Mouse (Mus musculus) layer of hippocampus, postnatal 10 days (tissue): ENCODE data around the gene Snx32. TPM values are rescaled to one million over a fixed set of nuclear protein-coding genes. Genes with fewer than 3 reads are reported as not detected.
A peak's percentile ranks its signal among the peaks of the same experiment; 100 is the strongest.
"Not testable (repeated sequence)": the region's sequence is repeated elsewhere in the genome, so short reads cannot be mapped to it uniquely, and the experiment has no call there.

Experiments
- DNase-seq, 2 experiments: peaks; one replicate each; pipeline ENCODE4 v3.0.0; 2021; ENCODE audit warnings: low spot score in 2 of 2
- total RNA-seq, 2 experiments: library from RNA; stranded (reverse); gene quantifications; 2 replicates each; pipeline ENCODE4 v1.2.3; 2021

The Snx32 gene
- total RNA-seq, 2 experiments from 2014 or later: 63.1 to 66.2 TPM

DNA sequence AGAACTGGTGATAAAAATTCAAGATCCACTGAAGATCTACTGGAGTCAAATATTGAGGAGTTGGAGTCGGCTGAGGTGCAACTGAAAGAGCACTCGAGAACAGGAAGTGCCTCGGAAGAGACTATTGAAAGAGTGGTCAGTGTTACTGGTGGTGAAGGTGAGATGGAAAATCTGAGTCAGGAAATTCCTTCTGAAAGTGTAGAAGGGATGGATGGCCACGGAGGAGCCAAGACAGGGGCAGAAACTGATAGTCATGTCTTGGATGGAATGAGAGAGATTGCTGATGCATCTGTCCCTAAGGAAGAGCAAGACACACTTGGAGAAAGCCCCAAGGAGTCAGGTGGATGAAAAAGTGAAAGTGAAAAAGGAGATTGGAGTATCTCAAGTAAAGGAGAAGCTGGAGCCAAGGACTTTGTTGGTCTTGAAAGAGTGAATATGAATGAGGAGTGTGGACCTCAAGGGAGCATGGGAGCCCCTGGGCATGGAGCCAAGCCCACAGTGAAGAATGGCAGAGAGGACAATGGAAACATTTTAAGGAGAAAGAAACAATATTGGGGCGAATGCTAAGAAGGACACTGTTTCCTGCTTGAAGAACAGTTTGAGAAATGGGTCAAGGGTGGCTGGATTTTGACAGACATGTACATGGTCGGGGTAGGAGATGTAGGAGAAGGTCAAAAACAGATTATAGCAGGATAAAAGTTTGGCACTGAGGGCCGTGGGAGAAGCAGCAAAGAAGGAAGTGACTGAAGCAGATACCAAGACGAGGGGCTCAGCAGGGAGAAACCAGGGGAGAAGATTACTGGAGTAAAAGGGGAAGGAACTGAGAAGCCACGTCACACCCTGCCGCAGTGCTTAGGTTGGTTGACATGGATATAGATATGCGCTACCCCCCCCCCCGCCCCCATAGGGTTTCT lies 2.0 kb upstream of the Snx32 start:
- DNase-seq: peak in 1 of 2 experiments; percentile 17

DNA sequence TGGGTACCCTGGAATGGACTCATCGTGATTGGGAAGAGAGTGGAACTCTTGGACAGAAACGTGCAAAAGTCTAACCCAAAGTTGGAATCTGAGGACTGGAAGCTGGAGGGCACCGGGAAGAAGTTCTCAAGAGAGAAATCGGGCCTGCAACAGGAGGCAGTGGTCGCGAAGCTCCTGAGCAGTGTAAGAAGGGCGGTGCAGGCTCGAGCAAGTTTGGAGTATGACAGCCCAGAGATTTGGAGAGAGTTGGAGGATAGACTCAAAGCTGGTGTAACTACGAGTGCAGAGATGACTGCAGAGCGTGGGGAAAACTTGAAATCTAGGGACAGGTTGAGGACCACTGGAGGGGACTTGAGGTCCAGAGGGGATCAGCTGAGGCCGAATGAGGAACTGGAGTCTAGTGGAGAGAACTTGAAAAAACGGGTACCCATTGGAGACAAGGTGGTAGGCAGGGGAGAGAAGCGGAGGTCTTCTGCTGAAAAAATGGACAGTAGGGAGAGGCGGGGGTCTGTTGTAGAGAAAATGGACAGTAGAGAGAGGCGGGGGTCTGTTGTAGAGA lies 815 bp upstream of the Snx32 start:
- DNase-seq: no peak

DNA sequence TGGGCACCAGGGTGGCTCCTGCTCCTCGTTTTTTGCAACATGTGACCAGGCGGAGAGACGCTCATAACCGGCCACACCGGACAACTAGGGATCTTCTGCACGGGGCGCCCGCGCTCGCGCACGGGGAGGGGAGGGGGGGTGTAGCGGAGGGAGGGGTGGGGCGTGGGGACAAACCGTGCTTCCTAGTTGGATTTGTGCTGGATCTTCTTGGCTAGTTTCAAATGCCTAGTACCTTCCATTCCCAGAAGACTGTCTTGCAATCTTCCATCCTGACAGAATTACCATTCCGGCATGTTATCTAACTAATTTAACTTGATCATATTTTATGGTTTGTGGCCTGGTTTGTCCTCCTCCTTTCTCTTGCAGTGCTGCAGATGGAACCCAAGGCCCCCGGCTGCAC lies 6.7 kb downstream of the Snx32 start, which contains the start of gene 1700020D05Rik:
1700020D05Rik (minus strand) TSS at position 101 of the 400 bp plus-strand sequence.
- no peak for DNase-seq

DNA sequence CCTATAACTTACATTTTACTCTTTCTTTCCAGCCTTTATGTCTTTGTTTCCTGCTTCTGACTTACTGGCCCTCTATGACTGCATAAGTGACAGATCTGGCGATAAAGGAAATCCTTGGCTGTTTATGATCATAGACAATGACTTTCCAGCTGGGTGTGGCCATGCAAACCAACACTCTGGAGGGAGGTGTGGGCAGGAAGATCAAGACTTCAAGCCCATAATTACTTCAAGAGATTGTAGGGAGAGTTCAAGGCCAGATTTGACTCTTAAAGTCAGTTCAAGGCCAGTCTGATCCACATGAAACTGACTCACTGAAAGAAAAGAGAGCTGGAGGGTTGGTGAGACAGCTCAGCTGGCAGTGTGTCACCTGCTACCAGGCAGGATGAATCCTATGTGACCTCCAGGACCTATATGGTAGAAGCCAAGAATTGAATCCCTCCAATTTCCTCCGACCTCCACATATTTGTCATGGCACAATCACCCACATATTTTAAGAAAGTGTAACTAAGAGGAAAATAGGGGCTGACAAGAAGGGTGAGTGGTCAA lies 9.9 kb downstream of the Snx32 start:
- DNase-seq: no peak

DNA sequence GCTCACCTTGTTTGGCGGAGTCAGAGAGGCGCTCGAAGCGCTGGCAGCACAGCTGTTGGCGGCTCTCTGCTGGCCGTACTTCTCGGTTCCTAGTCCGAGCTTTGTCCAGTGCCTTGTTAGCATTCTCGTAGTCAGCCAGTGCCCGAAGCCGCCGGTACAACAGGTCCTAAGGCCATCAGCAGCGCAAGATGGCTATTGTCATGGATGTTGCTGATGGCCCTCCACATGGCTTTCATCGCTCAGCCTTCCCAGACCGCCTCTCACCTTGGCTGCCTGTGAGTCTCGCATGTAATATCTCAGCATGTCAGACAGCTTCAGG lies 14.3 kb downstream of the Snx32 start:
- no peak for DNase-seq

DNA sequence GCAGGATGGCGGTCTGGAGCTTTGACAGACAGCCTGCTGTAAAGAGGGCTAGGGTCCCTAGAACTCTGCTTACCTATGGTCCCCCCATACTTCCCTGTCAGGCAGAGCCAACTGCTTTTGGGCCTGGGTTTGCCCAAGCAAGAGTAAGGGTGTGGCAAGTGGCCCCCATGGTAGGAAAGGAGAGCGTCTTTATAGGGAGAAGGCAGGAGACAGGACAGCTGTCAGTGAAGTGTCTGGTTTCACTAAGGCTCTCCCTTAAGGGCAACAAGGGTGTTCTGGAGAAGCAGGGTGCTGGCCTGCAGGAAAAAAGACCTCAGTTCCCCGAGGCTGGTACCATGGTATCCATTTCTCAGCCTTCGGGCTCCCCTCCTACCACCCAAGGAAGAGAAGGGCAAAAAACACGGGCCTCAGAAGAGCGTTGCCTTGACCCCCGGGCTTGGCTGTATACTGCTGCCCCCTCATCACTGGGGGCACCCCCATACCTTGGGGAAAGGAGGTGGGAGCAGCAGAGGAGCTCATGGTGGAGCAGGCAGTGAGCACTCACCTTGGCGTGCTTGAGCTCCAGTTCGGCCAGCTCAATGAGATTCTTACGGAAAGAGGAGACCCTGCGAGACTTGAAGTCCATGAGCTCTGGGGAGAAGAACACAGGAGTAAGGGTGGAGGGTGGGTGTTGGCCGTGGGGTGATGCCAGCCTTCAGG lies 14.8 kb downstream of the Snx32 start:
- DNase-seq: no peak

DNA sequence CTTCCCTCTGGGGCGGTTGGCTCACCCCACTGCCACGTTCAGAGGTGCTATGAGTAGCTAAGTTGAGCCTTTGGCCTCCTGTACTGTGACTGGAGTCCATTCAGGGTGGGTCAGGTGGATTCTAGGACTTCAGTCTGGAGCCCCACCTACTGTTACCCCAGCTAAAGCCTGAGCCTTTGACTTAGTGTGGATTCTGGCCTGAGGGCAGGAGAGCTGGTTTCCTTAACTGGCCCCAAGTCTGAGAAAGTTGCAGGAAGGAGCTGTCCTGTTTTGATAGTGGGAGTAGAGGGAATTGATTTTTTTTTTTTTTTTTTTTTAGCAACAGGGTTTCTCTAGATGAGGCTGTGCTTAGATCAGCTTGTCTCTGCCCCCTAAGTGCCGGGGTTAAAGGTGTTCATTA lies 16.0 kb downstream of the Snx32 start:
- no peak for DNase-seq

DNA sequence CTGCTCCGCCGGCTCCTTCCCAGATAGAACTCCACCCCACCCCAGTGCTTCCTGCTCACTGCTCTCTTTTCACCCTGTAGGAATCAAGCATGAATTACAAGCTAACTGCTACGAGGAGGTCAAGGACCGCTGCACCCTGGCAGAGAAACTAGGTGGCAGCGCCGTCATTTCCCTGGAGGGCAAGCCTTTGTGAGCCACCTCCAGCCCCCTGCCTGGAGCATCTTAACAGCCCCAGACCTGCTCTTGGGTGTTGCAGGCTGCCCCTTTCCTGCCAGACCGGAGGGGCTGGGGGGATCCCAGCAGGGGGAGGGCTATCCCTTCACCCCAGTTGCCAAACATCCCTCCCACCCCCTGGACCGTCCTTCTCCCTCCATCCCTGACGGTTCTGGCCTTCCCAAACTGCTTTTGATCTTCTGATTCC lies 17.0 kb downstream of the Snx32 start:
- DNase-seq: not testable (repeated sequence)

DNA sequence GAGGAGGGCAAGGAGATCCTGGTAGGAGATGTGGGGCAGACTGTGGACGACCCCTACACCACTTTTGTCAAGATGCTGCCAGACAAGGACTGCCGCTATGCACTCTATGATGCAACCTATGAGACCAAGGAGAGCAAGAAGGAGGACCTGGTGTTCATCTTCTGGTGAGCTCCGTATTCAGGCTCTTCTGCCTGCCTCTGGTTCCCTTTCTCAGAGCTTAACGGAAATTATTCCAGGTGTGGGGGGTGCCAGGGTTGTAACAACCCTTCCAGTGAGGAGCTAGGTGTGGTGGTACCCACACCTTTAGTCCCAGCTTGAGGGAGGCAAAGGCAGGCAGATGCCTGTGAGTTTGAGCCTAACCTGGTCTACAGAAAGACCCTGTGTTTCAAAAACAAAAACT lies 17.7 kb downstream of the Snx32 start:
- DNase-seq: no peak

DNA sequence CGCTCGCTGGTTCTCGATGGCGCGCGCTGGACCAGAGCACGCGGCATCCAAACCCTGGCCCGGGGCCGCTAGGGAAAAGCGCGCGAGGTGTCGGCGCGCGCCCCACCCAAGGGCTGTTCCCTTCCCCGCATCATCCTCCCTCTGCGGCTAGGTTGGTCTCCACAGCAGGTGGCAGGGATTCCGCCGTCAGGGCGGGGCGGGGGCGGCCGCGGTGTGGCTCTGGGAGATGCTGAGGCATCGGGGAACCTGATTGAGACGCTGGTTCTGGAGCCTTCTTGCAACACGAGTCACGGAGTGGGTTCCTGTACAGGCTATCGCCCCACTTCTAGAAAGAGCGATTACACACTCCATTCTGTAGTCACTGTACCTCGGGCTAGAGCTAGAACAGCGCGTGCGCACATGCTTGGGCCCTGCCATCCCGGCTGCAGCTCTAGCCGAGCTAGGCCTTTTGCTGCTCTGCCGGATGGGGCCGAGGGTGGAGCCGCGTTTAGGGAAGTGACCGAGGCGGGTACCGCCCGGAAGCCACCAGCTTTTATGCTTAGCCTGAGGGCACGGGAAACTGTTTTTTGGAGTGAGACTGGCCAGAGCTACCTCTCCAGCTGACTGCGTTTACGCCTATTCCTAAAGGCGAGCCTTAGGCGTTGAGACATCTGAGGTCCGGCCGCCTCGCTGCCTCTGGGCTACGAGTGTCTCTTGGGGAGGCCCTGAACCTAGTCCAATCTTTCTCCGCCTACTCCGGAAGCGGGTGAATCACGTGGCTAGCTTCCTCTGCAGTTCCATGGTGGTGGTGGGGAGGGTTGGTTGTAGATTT lies 19.2 kb downstream of the Snx32 start:
- peak; percentile 79 to 81 for DNase-seq

DNA sequence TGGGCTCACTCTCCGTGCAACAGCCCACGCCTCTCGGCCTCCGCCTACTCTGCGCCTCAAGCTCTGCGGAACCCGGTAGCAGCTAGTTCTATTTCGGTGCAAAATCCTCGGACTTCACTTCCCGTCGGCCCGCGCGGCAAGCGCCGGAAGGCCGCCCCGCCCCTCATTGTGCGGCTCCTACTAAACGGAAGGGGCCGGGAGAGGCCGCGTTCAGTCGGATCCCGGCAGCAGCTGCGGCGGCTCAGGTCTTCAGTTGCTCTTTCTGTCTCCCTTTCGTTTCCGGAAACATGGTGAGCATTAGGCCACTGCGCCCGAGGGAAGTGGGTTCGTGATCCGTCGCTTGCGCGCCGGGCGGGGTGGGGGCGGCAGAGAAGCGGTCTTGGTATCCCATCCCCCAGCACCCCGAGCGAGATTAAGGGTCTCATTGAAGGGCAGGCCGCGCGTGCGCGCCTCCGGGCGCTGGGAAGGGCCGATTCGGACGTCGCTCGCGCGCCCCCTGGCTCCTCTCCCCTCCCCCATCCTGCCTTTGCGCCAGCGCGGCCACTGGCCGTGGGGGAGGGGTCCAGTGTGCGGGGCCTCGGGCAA lies 19.9 kb downstream of the Snx32 start, which contains the start of gene Cfl1:
Cfl1 (plus strand) TSS at position 143 of the 585 bp plus-strand sequence.
- DNase-seq: peak; percentile 89 to 94

DNA sequence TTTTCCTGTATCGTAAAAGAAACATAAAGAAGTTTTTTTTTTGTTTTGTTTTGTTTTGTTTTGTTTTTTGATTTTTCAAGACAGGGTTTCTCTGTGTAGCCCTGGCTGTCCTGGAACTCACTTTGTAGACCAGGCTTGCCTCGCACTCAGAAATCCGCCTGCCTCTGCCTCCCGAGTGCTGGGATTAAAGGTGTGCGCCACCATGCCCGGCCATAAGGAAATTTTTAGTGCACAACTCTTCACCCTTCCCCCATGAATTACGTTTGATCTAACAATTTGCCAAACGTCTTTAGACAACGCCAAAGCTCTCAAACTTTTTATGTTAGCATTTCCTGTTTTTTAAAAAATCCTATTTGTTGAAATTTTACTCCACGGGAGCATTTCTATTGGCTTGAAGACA lies 20.6 kb downstream of the Snx32 start:
- DNase-seq: not testable (repeated sequence)

DNA sequence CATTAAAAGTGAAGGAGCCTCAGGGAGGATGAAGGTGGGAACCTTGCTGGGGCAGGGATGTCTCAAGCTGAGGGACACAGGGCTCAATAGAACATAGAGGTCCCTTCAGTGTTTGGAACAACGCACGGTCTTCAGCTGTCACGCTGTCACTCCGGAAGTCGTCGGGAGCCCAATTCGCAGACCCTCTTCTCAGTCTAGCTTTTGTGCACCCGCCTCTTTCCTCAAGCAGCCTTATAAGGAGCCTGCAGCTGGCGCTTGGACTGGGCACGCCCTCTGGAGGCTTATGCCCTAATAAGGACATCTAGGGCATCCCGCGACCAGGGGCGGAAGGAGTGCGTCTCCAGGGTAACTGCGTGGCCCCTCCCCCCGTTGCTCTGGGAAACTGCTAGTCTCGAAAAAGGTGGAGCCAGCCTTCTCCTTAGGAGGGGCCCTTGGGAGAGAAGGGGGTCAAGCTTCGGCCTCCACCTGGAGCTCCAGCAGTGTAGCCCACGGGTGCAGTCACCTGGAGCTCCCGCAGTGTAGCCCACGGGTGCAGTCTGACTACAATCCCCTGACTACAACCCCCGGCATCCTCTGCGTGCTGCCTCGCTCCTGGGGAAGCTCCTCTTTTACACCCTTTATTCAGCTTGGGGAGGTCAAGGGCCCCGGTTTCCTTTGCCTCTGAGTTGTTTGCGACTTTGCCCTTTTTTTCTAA lies 21.3 kb downstream of the Snx32 start:
- DNase-seq: peak; percentile 95 to 97

DNA sequence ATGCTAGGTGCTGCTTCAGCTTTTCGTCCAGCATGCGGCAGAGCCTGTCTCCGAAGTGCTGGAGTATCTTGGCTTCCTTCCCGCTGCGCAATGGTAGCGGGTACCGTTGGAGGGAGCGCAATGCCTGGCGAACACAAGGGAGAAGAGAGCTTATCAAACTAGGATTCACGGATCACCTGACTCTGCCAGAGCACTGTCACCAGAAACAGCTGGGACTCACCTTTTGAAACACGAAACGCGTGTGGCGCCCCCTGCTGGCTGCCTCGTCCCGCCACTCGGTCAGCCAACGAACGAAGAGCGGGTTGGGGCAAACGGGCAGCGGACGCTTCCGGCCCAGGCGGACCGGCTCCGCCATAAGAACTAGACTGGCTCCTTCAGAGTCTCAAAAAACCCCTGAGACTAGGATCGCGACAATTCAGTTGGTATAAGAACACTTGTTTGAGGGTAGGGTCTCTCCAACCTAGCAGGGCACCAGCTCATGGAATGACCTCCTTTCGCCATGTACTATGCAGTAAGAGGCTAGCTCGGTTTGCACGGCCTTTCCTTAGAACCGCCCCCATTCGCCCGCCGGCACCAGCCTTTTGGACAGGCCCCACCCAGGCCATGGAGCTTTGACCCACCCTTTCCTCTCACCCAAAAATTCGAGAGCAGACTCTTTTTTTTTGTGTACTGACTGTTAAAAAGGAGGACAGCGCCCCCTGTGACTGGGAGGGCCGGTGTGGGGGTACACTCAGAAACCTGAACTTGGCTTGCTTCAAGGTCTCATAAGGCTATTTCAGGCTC lies 22.4 kb downstream of the Snx32 start, which contains the start of gene Mus81:
Mus81 (minus strand) TSS at position 635 of the 783 bp plus-strand sequence.
- peak; percentile 94 to 97 for DNase-seq

DNA sequence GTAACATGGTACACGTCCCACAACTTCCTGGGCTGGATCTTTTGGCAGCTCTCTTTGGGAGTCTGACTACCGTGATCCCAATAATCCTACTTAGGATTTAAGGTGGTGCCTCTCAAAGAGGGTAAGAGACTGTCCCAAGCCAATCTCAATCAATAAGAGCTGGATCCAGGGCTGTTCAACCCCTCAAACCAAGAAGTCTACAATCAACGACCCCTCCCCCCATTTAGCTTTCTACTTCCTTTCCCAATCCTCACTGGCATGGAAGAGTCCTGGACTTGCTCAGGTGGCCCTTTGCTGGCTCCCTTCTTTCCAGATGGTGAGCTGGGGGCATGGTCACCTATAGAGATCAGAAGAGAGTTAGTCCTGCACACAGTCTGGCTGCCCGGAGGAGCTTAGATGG lies 23.6 kb downstream of the Snx32 start:
- DNase-seq: no peak

DNA sequence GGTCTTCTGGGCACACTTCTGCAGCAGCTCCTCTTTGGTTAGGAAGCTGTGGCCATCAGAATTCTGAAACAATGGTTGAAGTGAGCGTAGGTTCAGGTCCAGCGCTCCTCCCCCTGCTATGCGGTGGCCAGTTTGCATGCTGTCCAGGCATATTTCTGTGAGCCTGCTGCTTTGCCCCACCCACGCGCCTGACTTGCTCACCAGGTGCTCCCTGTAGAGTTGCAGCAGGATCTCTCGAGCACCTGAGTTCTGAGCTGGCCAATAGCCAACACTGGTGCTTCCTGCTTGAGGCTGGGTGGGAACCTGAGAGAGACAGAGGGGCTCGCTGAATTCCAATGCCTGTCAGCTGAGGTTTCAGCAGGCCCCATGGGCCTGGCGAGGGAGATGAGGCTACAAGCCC lies 24.1 kb downstream of the Snx32 start:
- DNase-seq: no peak

DNA sequence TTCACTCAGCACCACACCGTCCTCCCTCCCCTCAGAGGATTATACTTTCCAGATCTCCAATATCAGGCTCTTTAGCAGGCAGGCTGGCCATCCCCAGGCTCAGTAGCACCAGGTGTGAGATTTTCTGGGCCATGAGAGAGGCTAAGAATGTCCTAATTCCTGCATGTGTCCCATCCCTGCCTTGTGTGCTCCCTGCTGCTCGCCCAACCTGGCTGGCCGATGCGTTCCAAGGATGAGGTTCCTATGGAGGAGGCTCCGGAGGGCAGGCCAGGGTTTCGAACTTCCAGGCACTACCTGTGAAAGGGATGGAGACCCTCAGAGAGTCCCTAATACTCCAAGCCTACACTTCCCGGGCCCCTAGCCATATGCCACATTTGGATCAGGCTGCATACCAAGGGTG lies 24.5 kb downstream of the Snx32 start:
- no peak for DNase-seq

DNA sequence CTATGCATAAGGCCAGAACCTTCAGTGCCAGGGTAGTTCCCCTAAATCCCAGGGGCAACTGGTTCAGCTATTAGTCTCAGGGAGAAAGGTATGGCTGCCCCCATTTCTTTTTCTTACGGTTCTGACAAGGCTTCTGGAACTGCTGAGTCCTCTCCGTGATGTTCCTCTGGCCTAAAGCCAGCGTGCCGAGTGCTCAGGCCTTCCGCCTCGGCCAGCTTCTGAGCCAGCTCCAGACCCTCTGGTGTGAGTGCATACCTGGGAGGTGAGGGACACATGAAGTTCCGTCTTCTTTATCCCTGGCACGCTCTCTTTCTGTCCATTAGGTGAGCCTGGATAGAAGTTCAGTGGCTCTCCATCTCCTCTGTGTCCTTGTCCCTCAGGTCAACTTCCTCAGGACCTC lies 25.0 kb downstream of the Snx32 start:
- DNase-seq: no peak

DNA sequence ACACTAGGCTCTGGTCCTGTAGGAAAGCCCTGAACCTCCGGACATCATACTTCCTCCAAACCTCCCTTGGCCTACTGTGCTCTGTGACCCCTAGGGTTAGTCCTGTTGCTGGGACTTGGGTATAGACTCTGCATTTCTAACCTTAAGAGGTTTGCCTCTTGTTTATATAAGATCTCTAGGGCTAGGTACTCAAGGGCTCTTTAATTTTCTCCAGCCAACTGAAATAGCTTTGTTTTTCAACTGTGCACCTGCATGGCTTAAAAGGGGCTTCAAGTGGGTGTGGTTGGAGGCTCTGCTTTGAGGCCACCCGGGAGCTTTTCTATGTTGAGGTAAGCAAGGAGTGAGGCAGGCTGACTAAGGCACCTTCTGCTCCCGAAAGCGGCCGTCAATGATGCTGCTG lies 25.8 kb downstream of the Snx32 start:
- no peak for DNase-seq
